Mouse (Mus musculus): ENCODE data around the gene Zfp692. TPM values are rescaled to one million over a fixed set of nuclear protein-coding genes. Genes with fewer than 3 reads are reported as not detected.
"Not testable (repeated sequence)": the region's sequence is repeated elsewhere in the genome, so short reads cannot be mapped to it uniquely, and the experiment has no call there.

Gene Zfp692
- total RNA-seq, 2 experiments from 2014 or later: 31.4 to 31.9 TPM

GRCm38 (mm10) chr11:58331149-58331495 is 24.3 kb downstream of the Zfp692 start:
- Histone ChIP-seq H3K27ac (peak overlapping the region; percentile 99), H3K4me3 (peak overlapping the region; percentile 85)
- intact Hi-C loops (cut with DNase I): no loop called here
- DNase-seq (ENCODE audit: extremely low spot score in 1 of 2, low spot score in 2 of 2): no peak
- TF ChIP-seq CTCF (IDR thresholded peaks at IDR 0.05): no peak

DNA sequence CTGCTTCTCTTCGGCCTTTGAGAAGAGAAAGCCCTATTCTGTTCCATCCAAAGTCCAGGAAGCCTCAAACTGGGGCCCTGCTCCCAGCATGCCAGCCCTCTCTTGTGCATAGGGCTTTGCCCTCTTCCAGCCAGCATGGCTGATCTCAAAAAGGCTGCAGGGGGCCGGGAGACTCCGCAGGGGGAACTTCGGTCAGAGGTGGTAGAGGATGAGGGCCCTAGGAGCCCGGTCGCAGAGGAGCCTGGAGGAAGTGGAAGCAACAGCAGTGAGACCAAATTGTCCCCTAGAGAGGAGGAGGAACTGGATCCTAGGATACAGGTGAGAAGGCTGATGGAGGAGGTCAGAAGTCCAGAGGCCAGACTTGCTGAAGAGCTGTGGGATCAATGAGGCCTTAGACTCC is 24.7 kb downstream of the Zfp692 start:
- intact Hi-C loops (cut with DNase I): no loop called here
- no peak for TF ChIP-seq CTCF (IDR thresholded peaks at IDR 0.05)
- DNase-seq (ENCODE audit: extremely low spot score in 1 of 2, low spot score in 2 of 2): no peak

DNA sequence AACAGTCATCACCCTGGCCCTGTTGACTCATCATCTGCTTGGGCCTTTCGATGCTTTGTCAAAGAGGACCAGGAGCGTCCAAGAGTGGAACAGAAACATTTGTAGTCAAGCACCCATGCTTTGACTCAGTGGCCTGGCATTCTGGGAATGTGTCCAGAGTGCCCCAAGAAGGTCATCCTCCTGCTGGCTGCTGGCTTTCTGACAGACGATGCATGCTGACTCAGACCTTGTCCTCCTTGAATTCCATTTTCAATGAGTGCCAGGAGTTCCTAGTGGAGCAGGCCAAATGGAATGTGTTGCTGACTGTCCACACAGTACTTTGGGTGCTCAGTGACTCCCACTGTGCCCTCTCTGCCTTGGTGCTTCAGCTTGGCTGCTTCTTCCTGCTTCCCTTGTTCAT is 27.9 kb downstream of the Zfp692 start:
- no peak overlapping the region for H3K4me3 ChIP-seq
- no peak for DNase-seq (ENCODE audit: extremely low spot score in 1 of 2, low spot score in 2 of 2)
- TF ChIP-seq CTCF (IDR thresholded peaks at IDR 0.05): no peak
- H3K27ac ChIP-seq: no peak overlapping the region
- intact Hi-C loops (cut with DNase I): no loop called here

More for the DNA sequence above, 24.7 kb downstream of the Zfp692 start:
- Histone ChIP-seq H3K27ac (no peak overlapping the region), H3K4me3 (peak overlapping the region; percentile 85)

DNA sequence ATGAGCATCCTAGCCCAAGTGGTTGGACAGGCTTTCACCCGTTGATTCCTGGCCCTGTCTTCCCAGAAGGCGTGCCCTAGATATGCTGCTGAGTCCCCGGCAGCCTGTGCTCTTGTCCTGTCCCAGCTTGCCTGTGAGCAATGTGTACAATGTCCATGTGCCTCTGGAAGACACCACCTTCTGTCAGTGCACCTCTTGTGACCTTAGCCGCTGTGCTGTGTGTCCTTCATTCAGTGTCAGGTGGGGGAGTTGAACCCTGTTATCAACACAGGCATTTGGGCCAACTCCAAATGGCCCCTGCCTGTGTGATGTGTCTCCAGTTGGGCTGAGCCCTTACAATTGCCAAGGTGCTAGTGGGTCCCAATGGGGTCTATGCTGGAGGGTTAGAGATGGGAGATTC is 39.9 kb downstream of the Zfp692 start:
- TF ChIP-seq CTCF (IDR thresholded peaks at IDR 0.05): no peak
- no peak for DNase-seq (ENCODE audit: extremely low spot score in 1 of 2, low spot score in 2 of 2)
- intact Hi-C loops (cut with DNase I): no loop called here
- Histone ChIP-seq H3K27ac (no peak overlapping the region), H3K4me3 (no peak overlapping the region)

DNA sequence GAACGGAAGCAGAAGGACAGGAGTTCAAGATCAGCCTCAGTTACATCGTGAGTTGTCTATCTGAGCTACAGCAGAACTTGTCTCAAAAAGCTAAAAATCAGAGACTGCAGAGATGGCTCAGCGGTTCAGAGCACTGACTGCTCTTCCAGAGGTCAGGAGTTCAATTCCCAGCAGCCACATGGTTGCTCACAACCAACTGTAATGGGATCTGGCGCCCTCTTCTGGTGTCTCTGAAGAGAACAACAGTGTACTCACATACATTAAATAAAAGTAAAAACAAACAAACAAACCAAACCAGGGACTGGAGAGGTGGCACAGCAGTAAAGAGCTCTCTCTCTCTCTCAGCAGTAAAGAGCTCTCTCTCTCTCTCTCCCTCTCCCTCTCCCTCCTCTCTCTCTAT is 43.8 kb downstream of the Zfp692 start:
- Histone ChIP-seq H3K27ac (no peak overlapping the region), H3K4me3 (no peak overlapping the region)
- DNase-seq (ENCODE audit: extremely low spot score in 1 of 2, low spot score in 2 of 2): no peak
- TF ChIP-seq CTCF (IDR thresholded peaks at IDR 0.05): peak; percentile 33
- intact Hi-C loops (cut with DNase I): loop anchor here (5.0 kb wide), 1 partner anchor 147 kb away; no protein-coding TSS in a partner anchor

DNA sequence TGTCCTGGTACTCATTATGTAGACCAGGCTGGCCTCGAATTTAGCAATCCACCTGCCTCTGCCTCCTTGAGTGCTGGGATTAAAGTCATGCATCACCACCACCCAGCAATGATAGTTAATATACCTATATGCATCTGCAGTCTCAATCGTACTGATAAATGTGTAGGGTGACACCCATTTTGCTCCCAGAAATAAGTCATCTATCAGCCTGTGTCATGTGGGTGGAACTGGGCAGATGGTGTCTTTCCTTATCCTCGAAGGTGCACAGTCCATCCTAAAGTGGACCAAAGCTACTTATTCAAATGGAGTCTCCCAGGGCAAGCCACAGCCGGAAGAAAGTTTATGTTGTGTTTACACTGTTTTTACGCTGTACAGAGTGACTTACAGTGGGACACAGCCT is 44.3 kb downstream of the Zfp692 start:
- no peak for TF ChIP-seq CTCF (IDR thresholded peaks at IDR 0.05)
- Histone ChIP-seq H3K4me3 (no peak overlapping the region), H3K27ac (no peak overlapping the region)
- DNase-seq (ENCODE audit: extremely low spot score in 1 of 2, low spot score in 2 of 2): no peak
- intact Hi-C loops (cut with DNase I): loop anchor here (5.0 kb wide), 1 partner anchor 146 kb away; no protein-coding TSS in a partner anchor

DNA sequence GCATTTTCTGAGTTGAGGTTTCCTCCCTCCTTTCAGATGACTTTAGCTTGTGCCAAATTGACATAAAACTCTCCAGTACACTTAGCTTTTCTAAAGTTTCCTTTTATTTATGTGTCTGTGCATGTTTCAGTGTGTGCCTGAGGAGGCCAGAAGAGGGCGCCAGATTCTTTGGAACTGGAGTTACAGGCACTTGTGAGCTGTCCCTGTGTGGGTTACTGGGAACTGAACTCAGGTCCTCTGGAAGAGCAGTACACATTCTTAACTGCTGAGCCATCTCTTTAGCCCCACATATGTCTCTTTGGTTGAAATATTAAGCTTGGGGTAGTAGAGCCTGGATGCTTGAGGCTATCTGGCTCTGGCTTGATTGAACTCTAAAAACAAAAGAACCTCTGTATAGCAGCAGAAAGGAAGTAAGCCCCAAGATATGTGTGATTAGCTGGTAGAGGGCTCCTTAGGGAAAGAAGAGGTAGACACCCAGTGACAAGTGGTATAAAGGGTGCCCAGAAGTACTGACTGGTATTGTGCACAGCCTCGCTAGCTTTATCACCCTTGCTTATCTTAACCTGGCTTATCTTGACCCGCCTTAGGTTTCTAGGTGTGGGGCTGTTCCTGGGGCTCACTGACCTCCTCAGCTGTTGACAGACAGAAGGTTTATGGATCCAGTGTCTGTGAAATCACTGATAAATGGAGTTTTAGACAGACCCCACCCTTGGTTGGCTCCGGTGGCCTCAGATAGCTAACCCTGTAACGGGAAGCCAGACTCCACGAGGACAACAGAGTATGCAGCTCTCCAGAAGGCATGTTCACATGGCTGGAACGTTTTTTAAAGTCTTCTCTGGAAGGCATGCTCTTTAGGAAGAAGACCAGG is 46.0 kb downstream of the Zfp692 start:
- TF ChIP-seq CTCF (IDR thresholded peaks at IDR 0.05): peak; percentile 28
- intact Hi-C loops (cut with DNase I): loop anchor here (5.0 kb wide), 1 partner anchor 144 kb away; no protein-coding TSS in a partner anchor
- Histone ChIP-seq H3K27ac (no peak overlapping the region), H3K4me3 (no peak overlapping the region)
- no peak for DNase-seq (ENCODE audit: extremely low spot score in 1 of 2, low spot score in 2 of 2)

GRCm38 (mm10) chr11:58353709-58354108 is 46.8 kb downstream of the Zfp692 start:
- no peak for DNase-seq (ENCODE audit: extremely low spot score in 1 of 2, low spot score in 2 of 2)
- no peak for TF ChIP-seq CTCF (IDR thresholded peaks at IDR 0.05)
- intact Hi-C loops (cut with DNase I): loop anchor here (5.0 kb wide), 1 partner anchor 144 kb away; no protein-coding TSS in a partner anchor
- Histone ChIP-seq H3K27ac (no peak overlapping the region), H3K4me3 (no peak overlapping the region)

GRCm38 (mm10) chr11:58354476-58354875 is 47.6 kb downstream of the Zfp692 start:
- no peak for TF ChIP-seq CTCF (IDR thresholded peaks at IDR 0.05)
- intact Hi-C loops (cut with DNase I): loop anchor here (5.0 kb wide), 1 partner anchor 143 kb away; no protein-coding TSS in a partner anchor
- Histone ChIP-seq H3K27ac (no peak overlapping the region), H3K4me3 (no peak overlapping the region)
- peak in 1 of 2 experiments; percentile 36 for DNase-seq (ENCODE audit: extremely low spot score in 1 of 2, low spot score in 2 of 2)

GRCm38 (mm10) chr11:58354927-58355326 is 48.1 kb downstream of the Zfp692 start:
- intact Hi-C loops (cut with DNase I): loop anchor here (5.0 kb wide), 1 partner anchor 142 kb away; no protein-coding TSS in a partner anchor
- no peak overlapping the region for H3K4me3 ChIP-seq
- DNase-seq (ENCODE audit: extremely low spot score in 1 of 2, low spot score in 2 of 2): no peak
- no peak overlapping the region for H3K27ac ChIP-seq
- no peak for TF ChIP-seq CTCF (IDR thresholded peaks at IDR 0.05)

DNA sequence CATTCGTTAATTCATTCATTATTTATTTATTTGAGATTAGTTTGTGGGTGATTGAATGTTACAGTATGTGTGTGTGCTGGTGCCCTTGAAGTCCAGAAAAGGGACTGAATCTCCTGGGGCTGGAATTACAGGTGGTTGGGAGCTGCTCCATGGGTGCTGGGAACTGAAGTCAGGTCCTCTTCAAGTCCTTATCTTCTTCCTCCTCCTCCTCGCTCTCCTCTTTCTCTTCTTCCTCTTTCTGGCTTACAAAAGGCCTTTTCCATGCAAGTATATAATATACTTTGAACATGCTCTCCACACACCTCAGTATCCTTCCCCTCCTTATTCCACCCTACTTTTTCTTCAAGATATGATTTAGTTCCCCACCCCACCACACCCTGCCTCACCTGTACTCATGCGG is 50.2 kb downstream of the Zfp692 start:
- Histone ChIP-seq H3K4me3 (no peak overlapping the region), H3K27ac (no peak overlapping the region)
- no peak for DNase-seq (ENCODE audit: extremely low spot score in 1 of 2, low spot score in 2 of 2)
- intact Hi-C loops (cut with DNase I): no loop called here
- TF ChIP-seq CTCF (IDR thresholded peaks at IDR 0.05): no peak

- H3K4me3 ChIP-seq: no peak overlapping the region
- no peak for TF ChIP-seq CTCF (IDR thresholded peaks at IDR 0.05)
- intact Hi-C loops (cut with DNase I): no loop called here
- DNase-seq (ENCODE audit: extremely low spot score in 1 of 2, low spot score in 2 of 2): no peak
- no peak overlapping the region for H3K27ac ChIP-seq
Measured at GRCm38 (mm10) chr11:58357844-58358534, 51.1 kb downstream of the Zfp692 start.

GRCm38 (mm10) chr11:58362562-58362961 is 55.7 kb downstream of the Zfp692 start:
- DNase-seq (ENCODE audit: extremely low spot score in 1 of 2, low spot score in 2 of 2); H3K27ac ChIP-seq; H3K4me3 ChIP-seq; intact Hi-C loops (cut with DNase I): not testable (repeated sequence)

Data from left cerebral cortex, adult 2 months (tissue).